Mouse (Mus musculus): ENCODE results near the gene Fbxo21. TPM values are rescaled to one million over a fixed set of nuclear protein-coding genes. Genes with fewer than 3 reads are reported as not detected.

Fbxo21 gene
- polyA plus RNA-seq, 1 experiment from 2014 or later: 61.2 TPM

DNA sequence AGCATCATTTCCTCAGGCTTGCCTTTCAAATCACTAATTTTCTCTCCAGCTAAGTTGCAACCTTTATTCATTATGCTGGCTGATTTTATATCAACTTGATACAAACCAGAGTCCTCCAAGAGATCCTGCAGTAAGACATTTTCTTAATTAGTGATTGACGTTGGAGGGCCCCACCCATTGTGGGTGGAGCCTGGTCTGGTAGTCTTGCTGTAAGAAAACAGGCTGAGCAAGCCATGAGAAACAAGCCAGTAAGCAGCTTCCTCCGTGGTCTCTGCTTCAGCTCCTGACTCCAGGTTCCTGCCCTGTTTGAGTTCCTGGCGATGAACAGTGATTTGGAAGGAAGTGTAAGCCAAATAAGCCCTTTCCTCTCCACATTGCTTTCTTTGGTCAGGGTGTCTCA, 59.3 kb downstream of the Fbxo21 start:
- Histone ChIP-seq H3K36me3 (no peaks in the 10 kb centered on the region), H3K4me3 (replicated peaks) (no peak overlapping the region), H3K9me3 (no peaks in the 10 kb centered on the region), H3K27me3 (replicated peaks) (no peaks in the 10 kb centered on the region), H3K27ac (no peak overlapping the region), H3K4me1 (peaks cover 10% of the 10 kb centered on the region), H3K4me2 (no peak overlapping the region), H3K9ac (no peak overlapping the region)
- no peak for ATAC-seq (ENCODE audit: insufficient read depth, low FRiP score, low read depth)
- WGBS: 40% methylated on average over 3 of the region's 3 CpGs

DNA sequence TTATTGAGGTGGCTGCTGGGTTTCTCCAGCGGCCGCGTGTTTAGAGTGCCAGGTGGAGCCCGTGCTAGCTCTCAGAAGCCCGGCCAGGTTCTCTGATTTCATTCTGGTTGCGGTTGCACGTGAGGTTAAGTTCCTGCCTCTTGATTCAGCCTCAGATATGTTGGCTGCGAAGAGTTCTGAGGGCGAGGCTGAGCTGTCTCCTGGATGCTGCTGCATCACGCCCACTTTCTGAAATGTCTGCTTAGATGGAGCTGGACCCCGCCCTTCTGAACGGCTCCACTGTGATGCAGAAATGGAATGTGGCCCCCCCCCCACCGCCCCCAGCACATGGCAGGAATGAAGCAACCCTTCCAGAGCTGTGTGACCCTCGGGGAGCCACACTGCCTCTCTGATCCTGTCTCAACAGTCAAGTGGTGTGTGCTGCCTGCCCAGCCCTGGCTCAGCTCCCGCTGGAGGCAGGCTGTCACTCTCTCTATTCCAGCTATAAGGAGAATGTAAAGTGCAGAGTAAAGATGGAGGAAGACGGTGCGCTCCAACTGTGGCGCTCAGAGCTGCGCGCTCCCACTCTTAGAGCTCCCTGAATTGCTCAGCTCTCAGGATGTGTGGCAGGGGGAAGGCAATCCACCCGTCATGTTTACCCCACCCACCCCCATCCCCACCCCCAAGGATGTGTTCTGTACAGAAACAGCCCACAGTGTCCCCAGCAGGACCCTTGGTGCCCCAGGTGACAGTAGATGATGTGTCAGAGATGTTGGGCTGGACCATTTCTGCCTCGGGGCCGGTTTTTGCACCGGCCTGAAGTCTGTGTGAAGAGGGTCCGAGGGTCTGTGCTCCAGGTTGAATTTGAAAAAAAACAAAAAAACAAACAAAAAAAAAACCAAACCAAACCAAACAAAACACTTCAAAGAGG, 60.6 kb downstream of the Fbxo21 start:
- peak; percentile 28; the same call in 1 of the 2 replicates for ATAC-seq (ENCODE audit: insufficient read depth, low FRiP score, low read depth)
- 0 out of 2 replicates have a peak overlapping the region, but pooled peaks have one; percentile 9 for H3K4me2 ChIP-seq
- H3K4me1 ChIP-seq: peaks cover 10% of the 10 kb centered on the region
- no peak overlapping the region for H3K27ac ChIP-seq
- H3K9ac ChIP-seq: no peak overlapping the region
- no peaks in the 10 kb centered on the region for H3K27me3 ChIP-seq (replicated peaks)
- 36% methylated on average over 25 of the region's 25 CpGs for WGBS
- no peaks in the 10 kb centered on the region for H3K36me3 ChIP-seq
- no peaks in the 10 kb centered on the region for H3K9me3 ChIP-seq
- H3K4me3 ChIP-seq (replicated peaks): no peak overlapping the region

DNA sequence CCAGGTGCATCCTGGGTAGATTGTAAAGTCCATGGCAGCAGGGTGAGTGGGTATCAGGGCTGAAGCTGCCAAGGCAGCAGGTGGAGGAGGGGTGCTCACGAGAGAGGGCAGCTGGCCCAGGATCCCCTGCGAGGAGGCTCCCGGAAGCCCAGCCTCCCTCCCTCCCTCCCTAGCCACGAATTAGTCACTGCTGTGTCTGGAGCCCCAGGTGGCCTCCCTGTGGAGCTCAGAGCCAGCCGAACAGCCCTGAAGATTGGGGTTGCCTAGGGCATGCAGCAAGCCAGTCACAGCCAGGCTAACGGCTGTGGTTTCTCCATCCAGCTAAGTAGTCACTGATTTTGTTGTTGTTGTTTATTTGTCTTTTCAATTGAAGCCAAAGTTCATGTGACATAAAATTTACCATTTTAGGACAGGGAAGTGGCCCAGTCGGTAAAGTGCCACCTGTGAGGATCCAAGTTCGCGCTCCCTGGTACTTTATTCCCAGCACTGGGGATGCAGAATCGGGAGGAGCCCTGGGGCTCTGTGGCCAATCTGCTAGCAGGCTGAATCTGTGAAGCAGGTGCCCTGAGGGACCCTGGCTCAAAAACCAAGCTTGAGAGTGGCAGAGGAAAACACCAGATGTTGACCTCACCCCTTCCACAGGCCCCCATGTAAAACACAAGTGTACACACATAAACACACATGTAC, 61.4 kb downstream of the Fbxo21 start:
- ATAC-seq (ENCODE audit: insufficient read depth, low FRiP score, low read depth): peak; percentile 65
- Histone ChIP-seq H3K9me3 (no peaks in the 10 kb centered on the region), H3K27ac (no peak overlapping the region), H3K4me1 (peaks cover 10% of the 10 kb centered on the region), H3K4me3 (replicated peaks) (no peak overlapping the region), H3K27me3 (replicated peaks) (no peaks in the 10 kb centered on the region), H3K4me2 (0 out of 2 replicates have a peak overlapping the region, but pooled peaks have one; percentile 9), H3K9ac (no peak overlapping the region), H3K36me3 (no peaks in the 10 kb centered on the region)
- WGBS: 15% methylated on average over 10 of the region's 10 CpGs

DNA sequence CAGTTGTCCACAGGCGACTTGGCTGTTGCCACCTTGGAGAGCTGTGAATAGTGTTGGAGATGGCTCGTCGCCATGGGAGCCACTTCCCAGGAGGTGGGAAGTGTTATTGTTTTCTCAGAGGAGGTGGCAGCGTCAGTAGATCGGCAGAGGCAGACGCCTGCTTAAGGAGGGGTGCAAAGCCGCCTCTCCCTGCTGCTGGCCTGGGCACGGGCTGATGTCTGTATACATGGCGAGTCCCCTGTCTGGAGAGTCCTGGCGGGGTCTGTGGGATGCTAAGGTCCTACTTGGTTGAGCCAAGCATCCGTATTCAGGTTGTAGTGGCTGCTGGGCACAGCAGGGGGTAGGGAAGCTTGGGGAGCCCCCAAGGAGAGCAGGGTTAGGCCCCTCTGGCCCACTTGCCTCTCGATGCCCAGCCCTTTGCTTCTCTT, 62.7 kb downstream of the Fbxo21 start:
- Histone ChIP-seq H3K9me3 (no peaks in the 10 kb centered on the region), H3K9ac (no peak overlapping the region), H3K4me1 (peaks cover 10% of the 10 kb centered on the region), H3K36me3 (no peaks in the 10 kb centered on the region), H3K4me3 (replicated peaks) (no peak overlapping the region), H3K27ac (no peak overlapping the region), H3K4me2 (no peak overlapping the region), H3K27me3 (replicated peaks) (no peaks in the 10 kb centered on the region)
- WGBS: 42% methylated on average over 12 of the region's 12 CpGs
- ATAC-seq (ENCODE audit: insufficient read depth, low FRiP score, low read depth): no peak

DNA sequence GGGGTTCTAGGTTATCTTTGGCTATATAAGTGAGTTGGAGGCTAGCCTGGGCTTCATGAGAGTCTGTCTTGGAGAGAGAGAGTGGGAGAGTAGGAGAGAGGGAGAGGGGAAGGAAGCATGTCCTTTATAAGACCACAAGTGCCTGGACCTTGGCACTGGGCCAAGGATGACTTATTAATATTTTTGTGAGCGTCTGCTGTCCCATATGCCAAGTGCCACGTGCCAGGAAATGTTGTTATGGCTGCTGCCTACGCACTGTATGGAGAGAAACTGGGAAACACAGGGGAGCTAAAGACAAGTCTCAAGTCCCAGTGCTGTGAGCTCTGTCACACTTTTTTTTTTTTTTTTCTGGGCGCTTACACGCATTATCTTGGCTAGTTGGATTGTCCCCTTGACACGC, 66.1 kb downstream of the Fbxo21 start:
- Histone ChIP-seq H3K36me3 (no peaks in the 10 kb centered on the region), H3K9ac (no peak overlapping the region), H3K4me3 (replicated peaks) (no peak overlapping the region), H3K27me3 (replicated peaks) (no peaks in the 10 kb centered on the region), H3K4me1 (peaks cover 3% of the 10 kb centered on the region; the same call in 1 of the 2 replicates), H3K27ac (no peak overlapping the region), H3K4me2 (no peak overlapping the region), H3K9me3 (no peaks in the 10 kb centered on the region)
- no peak for ATAC-seq (ENCODE audit: insufficient read depth, low FRiP score, low read depth)
- WGBS: 77% methylated on average over 6 of the region's 6 CpGs

DNA sequence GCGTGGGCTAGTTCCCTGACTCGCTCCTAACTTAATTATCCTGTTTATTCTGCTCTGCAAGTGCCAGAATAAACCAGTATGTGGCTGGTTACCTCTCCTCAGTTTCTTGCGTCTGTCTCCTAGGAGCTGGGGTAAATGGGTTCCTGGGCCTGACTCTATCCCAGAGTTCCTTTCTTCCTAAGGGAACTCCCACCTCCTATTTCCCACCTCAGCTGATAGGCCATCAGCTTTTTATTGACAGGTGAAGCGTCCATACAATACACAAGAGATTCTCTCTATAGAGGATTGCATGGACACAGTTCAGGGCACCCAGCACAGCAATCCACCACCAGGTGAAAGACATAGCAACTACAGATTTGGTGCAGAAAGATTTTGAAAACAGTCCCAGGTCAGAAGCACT, 67.2 kb downstream of the Fbxo21 start:
- no peak overlapping the region for H3K4me2 ChIP-seq
- no peaks in the 10 kb centered on the region for H3K36me3 ChIP-seq
- no peaks in the 10 kb centered on the region for H3K9me3 ChIP-seq
- no peak overlapping the region for H3K4me3 ChIP-seq (replicated peaks)
- no peaks in the 10 kb centered on the region for H3K27me3 ChIP-seq (replicated peaks)
- no peak overlapping the region for H3K9ac ChIP-seq
- H3K27ac ChIP-seq: no peak overlapping the region
- no peak for ATAC-seq (ENCODE audit: insufficient read depth, low FRiP score, low read depth)
- 75% methylated on average over 4 of the region's 4 CpGs for WGBS
- no peaks in the 10 kb centered on the region for H3K4me1 ChIP-seq

DNA sequence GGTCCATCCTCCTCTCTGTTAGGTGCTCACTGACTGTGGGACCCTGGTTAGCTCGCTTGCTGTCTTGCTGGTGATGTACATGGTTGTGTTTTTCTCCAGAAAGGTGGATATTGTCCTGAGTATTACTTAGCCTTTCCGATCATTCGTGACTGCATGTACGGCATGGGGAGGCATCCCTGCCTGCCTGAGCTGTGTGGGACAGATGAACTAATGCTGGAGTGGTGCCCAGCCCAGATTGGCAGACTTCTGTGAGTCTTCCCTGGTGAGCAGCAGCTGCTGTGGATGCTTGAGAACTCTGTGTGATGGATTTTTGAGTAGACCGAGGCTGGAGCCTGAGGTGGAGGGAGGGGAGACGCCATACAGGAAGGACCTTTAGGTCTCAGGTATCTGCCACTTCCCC, 68.4 kb downstream of the Fbxo21 start:
- Histone ChIP-seq H3K4me3 (replicated peaks) (no peak overlapping the region), H3K4me1 (no peaks in the 10 kb centered on the region), H3K4me2 (no peak overlapping the region), H3K27ac (no peak overlapping the region), H3K27me3 (replicated peaks) (no peaks in the 10 kb centered on the region), H3K9ac (no peak overlapping the region), H3K9me3 (no peaks in the 10 kb centered on the region), H3K36me3 (no peaks in the 10 kb centered on the region)
- no peak for ATAC-seq (ENCODE audit: insufficient read depth, low FRiP score, low read depth)
- WGBS: 85% methylated on average over 6 of the region's 6 CpGs

DNA sequence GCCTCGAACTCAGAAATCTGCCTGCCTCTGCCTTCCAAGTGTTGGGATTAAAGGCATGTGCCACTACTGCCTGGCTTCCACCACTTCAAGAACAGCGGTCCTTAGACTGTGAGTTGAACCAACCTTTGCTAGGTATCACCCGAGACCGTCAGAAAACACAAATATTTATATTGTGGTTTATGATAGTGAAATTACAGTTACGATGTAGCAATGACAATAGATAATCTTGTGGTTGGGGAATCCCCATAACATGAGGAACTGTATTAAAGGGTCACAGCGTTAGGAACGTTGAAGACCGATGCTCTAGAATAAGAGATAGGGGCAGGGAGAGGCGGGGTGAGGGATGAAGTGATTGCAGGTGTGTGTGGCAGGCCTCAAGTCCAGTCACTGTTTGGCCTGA, 68.9 kb downstream of the Fbxo21 start:
- no peaks in the 10 kb centered on the region for H3K36me3 ChIP-seq
- no peaks in the 10 kb centered on the region for H3K4me1 ChIP-seq
- no peaks in the 10 kb centered on the region for H3K9me3 ChIP-seq
- no peak for ATAC-seq (ENCODE audit: insufficient read depth, low FRiP score, low read depth)
- no peak overlapping the region for H3K27ac ChIP-seq
- no peak overlapping the region for H3K4me2 ChIP-seq
- 83% methylated on average over 9 of the region's 9 CpGs for WGBS
- no peaks in the 10 kb centered on the region for H3K27me3 ChIP-seq (replicated peaks)
- H3K4me3 ChIP-seq (replicated peaks): no peak overlapping the region
- no peak overlapping the region for H3K9ac ChIP-seq

DNA sequence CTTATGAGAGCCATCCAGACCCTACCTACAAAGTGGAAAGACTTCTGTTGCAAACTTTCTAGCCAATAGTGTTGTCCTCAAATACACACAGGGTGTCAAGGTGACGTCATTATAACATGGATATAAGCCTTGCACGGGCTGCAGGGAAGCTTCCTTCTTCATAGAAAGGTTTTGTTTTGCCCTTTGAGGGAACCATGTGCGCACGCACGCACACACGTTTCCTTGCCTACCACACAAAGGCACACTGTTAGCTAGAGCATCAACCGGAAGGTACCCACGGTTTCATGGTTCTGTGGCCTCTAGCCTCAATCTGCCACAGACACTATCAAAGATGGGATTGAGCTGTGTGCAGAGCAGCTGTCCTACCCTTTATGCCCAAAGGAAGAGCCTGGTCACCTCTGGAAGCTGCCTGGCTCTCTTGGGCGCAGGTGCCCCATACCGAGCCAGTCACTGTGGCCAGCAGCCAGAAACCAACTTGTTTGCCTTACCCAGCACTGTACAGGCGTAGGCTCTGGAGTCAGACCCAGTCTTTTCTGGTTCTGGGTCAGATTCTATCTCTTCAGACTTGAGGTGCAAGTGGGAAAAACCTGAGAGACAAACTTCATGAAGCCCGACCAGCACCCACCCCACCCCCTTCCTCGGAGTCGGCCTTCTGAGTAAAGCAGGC, 70.7 kb downstream of the Fbxo21 start:
- WGBS: 87% methylated on average over 14 of the region's 14 CpGs
- H3K27ac ChIP-seq: no peak overlapping the region
- no peak overlapping the region for H3K4me2 ChIP-seq
- H3K36me3 ChIP-seq: no peaks in the 10 kb centered on the region
- H3K9me3 ChIP-seq: no peaks in the 10 kb centered on the region
- H3K4me1 ChIP-seq: no peaks in the 10 kb centered on the region
- no peaks in the 10 kb centered on the region for H3K27me3 ChIP-seq (replicated peaks)
- no peak for ATAC-seq (ENCODE audit: insufficient read depth, low FRiP score, low read depth)
- H3K4me3 ChIP-seq (replicated peaks): no peak overlapping the region
- H3K9ac ChIP-seq: no peak overlapping the region

DNA sequence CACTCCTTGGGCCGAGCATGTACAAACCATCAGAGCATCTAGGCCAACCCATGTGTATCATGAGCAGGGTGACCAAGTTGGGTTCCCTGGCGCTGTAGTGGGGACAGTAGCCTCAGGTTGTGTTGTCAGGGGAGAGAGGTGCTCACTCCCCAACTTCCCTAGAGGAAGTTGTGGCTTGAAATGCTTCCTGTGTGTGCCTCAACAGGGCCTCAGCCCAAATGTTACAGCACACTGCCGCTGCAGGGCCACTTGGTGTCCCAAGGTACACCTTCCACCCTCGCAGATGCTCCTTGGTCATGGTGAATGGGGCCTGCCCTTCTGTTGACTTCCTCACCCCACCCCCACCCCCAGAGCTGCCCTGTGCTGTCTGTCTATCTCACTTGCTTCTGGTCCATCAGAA, 71.9 kb downstream of the Fbxo21 start:
- H3K4me1 ChIP-seq: no peaks in the 10 kb centered on the region
- no peak for ATAC-seq (ENCODE audit: insufficient read depth, low FRiP score, low read depth)

DNA sequence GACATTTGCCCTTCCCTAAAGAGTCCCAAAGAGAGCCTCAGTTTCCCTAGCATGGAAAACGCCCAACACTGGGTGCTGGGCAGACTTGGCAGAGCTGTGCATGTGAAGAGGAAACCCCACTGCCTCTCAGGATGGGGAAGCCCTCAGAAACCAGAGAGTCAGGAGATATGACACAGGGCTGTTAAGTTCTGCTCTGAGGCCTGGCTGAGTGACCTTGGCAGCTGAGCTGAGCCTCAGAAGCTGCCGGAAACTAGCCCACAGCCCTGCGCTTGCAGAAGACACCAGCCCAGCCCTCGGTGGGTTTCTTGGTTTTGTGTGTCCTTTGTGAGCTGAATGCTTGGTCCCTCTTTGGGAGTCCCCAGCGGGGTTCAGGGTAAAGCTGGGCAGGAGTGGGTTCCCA, 72.4 kb downstream of the Fbxo21 start:
- no peak for ATAC-seq (ENCODE audit: insufficient read depth, low FRiP score, low read depth)
- no peaks in the 10 kb centered on the region for H3K4me1 ChIP-seq
- no peak overlapping the region for H3K9ac ChIP-seq
- no peak overlapping the region for H3K4me2 ChIP-seq
- no peak overlapping the region for H3K27ac ChIP-seq
- no peaks in the 10 kb centered on the region for H3K36me3 ChIP-seq
- 76% methylated on average over 5 of the region's 5 CpGs for WGBS
- no peaks in the 10 kb centered on the region for H3K27me3 ChIP-seq (replicated peaks)
- H3K9me3 ChIP-seq: no peaks in the 10 kb centered on the region
- H3K4me3 ChIP-seq (replicated peaks): no peak overlapping the region

More for the DNA sequence above, 71.9 kb downstream of the Fbxo21 start:
- Histone ChIP-seq H3K27ac (no peak overlapping the region), H3K36me3 (no peaks in the 10 kb centered on the region), H3K4me3 (replicated peaks) (no peak overlapping the region), H3K27me3 (replicated peaks) (no peaks in the 10 kb centered on the region), H3K9me3 (no peaks in the 10 kb centered on the region), H3K9ac (no peak overlapping the region), H3K4me2 (no peak overlapping the region)
- 77% methylated on average over 4 of the region's 4 CpGs for WGBS

DNA sequence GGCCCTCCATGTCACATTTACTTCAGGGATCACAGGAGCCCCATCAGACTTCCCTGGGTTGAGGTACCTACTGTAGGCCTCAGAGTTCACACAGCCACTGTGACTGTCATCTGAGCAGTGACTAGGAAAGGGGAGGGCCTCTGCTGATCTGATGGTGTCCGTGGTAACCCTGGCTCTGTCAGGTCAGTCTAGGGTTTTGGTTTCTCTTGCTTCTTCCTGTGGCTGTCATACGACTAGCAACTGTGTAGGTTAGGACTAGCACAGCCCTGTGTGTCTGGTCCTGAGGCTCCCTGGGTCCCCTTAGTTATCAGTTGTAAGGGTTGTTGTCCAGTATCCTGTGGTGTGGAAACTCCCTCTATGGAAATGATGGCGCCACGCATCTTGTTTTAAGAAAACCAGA, 74.2 kb downstream of the Fbxo21 start:
- H3K4me3 ChIP-seq (replicated peaks): no peak overlapping the region
- ATAC-seq (ENCODE audit: insufficient read depth, low FRiP score, low read depth): no peak
- no peak overlapping the region for H3K27ac ChIP-seq
- H3K4me1 ChIP-seq: no peaks in the 10 kb centered on the region
- no peaks in the 10 kb centered on the region for H3K36me3 ChIP-seq
- no peak overlapping the region for H3K9ac ChIP-seq
- no peak overlapping the region for H3K4me2 ChIP-seq
- WGBS: 74% methylated on average over 4 of the region's 4 CpGs
- no peaks in the 10 kb centered on the region for H3K9me3 ChIP-seq
- no peaks in the 10 kb centered on the region for H3K27me3 ChIP-seq (replicated peaks)

Measured in stomach, embryonic 15.5 days (tissue).